ENCODE assay signal across 18 mouse cellular contexts in the genomic region with DNA sequence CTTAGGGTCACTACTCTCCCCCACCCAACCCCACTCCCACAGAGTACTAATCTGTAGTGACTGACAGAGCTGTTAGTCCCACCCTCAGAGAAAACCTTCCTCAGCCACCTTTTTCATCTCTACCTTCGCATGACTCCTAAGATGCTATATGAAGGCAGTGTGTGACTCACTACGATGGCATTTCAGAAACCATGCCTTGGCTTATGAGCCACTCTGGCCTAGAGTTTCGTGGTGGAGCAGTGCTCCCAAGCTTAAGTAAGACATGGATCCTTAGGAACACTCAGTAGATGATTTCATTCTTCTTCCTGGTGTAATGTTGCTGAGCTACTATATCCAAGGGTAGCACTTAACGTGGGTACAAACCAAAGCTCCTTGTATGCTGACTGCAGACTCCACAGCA.
A peak's percentile ranks its signal among the peaks of the same experiment; 100 is the strongest.
DNase-seq lines count a peak whose midpoint lies in the region; ATAC-seq and TF ChIP-seq lines count a peak whose summit lies in the region.
"Had no signal": no experiment of that assay in that cellular context is flagged by ENCODE, and none has a peak within 500 bp of the region (broad histone marks: within the 10 kb centered on the region; RNA-seq: fewer than 3 reads in every experiment).

No protein-coding gene starts in this region.

- 65% methylated on average over 4 of the region's 4 CpGs for WGBS in lung, postnatal 0 days

- H3K27me3 ChIP-seq in lung, postnatal 0 days (replicated peaks; ENCODE audit: insufficient read depth, low read length) = no peaks in the 10 kb centered on the region
- H3K27me3 ChIP-seq: embryonic facial prominence, embryonic 12.5 days; forebrain, embryonic 12.5 days; heart, embryonic 12.5 days had no signal

- DNase-seq in gastrocnemius, adult 2 months = no peak
- no peak for DNase-seq in gastrocnemius, postnatal 36 days
- peak; percentile 49 for DNase-seq in lung, postnatal 0 days (ENCODE audit: low spot score)
- DNase-seq in lung, postnatal 14 days = no peak
- peak; percentile 64 for DNase-seq in brain, adult 2 months (ENCODE audit: low read depth, low spot score)
- DNase-seq in B cell, adult 2 months = no peak
- DNase-seq in layer of hippocampus, postnatal 10 days (ENCODE audit: low spot score in 2 of 2) = no peak
- DNase-seq: cerebellum, adult 8-10 months; embryo, embryonic 11 days; heart, adult 2 months had no signal

- no peaks in the 10 kb centered on the region for H3K9me3 ChIP-seq in lung, postnatal 0 days (ENCODE audit: low read length)
- H3K9me3 ChIP-seq: embryonic facial prominence, embryonic 12.5 days; forebrain, embryonic 12.5 days; G1E; heart, embryonic 12.5 days; hindbrain, embryonic 10.5 days had no signal

- 0 out of 2 replicates have a peak, but pooled peaks cover 2% of the 10 kb centered on the region for H3K4me1 ChIP-seq in lung, postnatal 0 days (ENCODE audit: insufficient read depth, low read depth, low read length)

- no peak for TF ChIP-seq EP300 in lung, postnatal 0 days (IDR thresholded peaks at IDR 0.05)

- H3K36me3 ChIP-seq in lung, postnatal 0 days (ENCODE audit: insufficient read depth, low read length) = no peaks in the 10 kb centered on the region
- H3K36me3 ChIP-seq: embryonic facial prominence, embryonic 12.5 days; forebrain, embryonic 12.5 days; G1E; hindbrain, embryonic 10.5 days had no signal

- peak overlapping the region; percentile 36 for H3K27ac ChIP-seq in gastrocnemius, adult 2 months
- no peak overlapping the region for H3K27ac ChIP-seq in lung, postnatal 0 days (ENCODE audit: low read length)
- H3K27ac ChIP-seq: embryonic facial prominence, embryonic 12.5 days; forebrain, embryonic 12.5 days; heart, adult 2 months; hindbrain, embryonic 10.5 days; hindbrain, embryonic 14.5 days had no signal

- TF ChIP-seq CTCF in gastrocnemius, adult 2 months (IDR thresholded peaks at IDR 0.05) = no peak
- no peak for TF ChIP-seq CTCF in lung, postnatal 0 days (IDR thresholded peaks at IDR 0.05)

- intact Hi-C loops in gastrocnemius, adult 2 months (cut with DNase I) = loop anchor here (2.0 kb wide), 1 partner anchor 190 kb away; no protein-coding TSS in a partner anchor
- intact Hi-C loops in gastrocnemius, postnatal 36 days (cut with DNase I) = no loop called here

- H3K4me2 ChIP-seq in lung, postnatal 0 days (replicated peaks; ENCODE audit: low read depth, low read length) = no peak overlapping the region
- H3K4me2 ChIP-seq: embryonic facial prominence, embryonic 12.5 days; forebrain, embryonic 12.5 days; heart, embryonic 12.5 days; hindbrain, embryonic 14.5 days had no signal

- no peak overlapping the region for H3K4me3 ChIP-seq in gastrocnemius, adult 2 months
- no peak overlapping the region for H3K4me3 ChIP-seq in lung, postnatal 0 days (ENCODE audit: low read depth, low read length)
- H3K4me3 ChIP-seq: embryonic facial prominence, embryonic 12.5 days; forebrain, embryonic 12.5 days; heart, adult 2 months; heart, embryonic 12.5 days; hindbrain, embryonic 10.5 days had no signal

- peak; percentile 59 for ATAC-seq in lung, postnatal 0 days
- ATAC-seq: CD4-positive, CD25-positive, alpha-beta regulatory T cell, adult 4 months; forebrain, embryonic 16.5 days had no signal

- no peak overlapping the region for H3K9ac ChIP-seq in lung, postnatal 0 days (replicated peaks; ENCODE audit: low read depth)
- H3K9ac ChIP-seq: embryonic facial prominence, embryonic 12.5 days; forebrain, embryonic 12.5 days; heart, embryonic 12.5 days; hindbrain, embryonic 14.5 days had no signal

Comparison
In these comparisons a context has a peak if more than half of its experiments do, and no peak if none do; other contexts are left out.
1. DNase-seq: peak in lung, postnatal 0 days (single experiment) and brain, adult 2 months (single experiment); none in gastrocnemius, adult 2 months (single experiment), gastrocnemius, postnatal 36 days (0 of 2), lung, postnatal 14 days (single experiment), B cell, adult 2 months (0 of 2) and layer of hippocampus, postnatal 10 days (0 of 2).